Mouse (Mus musculus) natural killer cell, adult 2 months (primary cell): ENCODE results near the gene Atp2b1.

ENCODE experiments used
- DNase-seq, 2 experiments: peaks; one replicate each; pipeline ENCODE4 v3.0.0; 2022; ENCODE audit warnings: low spot score in 2 of 2

Atp2b1 gene

DNA sequence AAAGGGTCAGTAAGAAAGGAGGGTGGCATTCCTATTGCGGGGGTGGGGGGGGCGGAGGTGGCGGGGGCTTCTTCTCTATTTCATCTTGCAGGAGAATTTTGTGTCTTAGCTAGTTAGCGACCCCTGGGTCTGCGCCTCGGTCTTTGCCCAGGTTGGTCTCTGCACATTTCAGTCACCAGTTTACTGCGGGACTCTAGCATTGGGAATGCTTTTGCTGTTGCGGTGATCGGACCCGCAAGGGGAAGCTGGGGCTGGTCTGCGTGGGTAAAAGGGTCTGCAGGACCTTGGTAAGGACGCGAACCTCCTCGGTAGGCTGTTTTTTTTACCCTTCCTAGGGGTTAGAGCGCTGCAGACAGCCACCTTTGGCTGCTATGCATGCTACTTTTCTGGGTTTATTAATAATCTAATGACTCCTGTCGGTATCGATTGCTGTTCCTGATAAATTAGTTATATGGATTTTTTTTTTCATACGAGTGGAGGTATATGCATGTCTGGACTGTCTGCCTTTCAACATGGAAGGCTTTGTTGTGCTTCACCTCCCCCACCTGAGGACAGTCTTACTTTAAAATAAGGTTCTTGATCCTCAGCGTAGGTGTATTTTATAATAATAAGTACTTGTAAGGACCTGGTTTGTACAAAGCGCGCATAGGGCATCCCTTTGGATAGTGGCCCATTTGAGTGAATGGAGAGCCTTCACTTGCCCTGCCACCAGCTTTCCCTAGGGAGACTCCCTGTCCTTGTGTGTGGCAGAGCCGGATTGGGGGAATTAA lies 2.0 kb downstream of the Atp2b1 start:
- no peak for DNase-seq

- DNase-seq, result no peak
Measured at GRCm38 (mm10) chr10:98916781-98917340, 2.7 kb downstream of the Atp2b1 start.

DNA sequence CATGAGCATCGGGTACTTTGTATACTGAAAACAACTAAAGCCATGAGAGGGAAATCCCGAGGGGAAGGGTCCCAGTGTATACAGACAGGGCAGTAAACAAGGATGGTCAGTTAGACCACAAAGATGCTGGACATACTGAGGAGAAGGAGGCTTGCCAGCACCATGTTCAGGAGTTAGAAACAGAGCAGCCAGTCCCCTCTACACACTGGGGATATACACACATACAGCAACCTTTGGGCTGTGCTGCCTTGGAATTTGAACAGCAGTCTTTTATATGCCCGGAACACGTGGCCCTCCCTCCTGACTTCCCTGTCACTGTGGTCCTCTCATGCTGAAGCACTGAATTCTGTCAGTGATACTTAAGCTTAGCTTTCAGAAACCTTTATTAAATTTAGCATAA lies 10.9 kb downstream of the Atp2b1 start:
- no peak for DNase-seq

DNA sequence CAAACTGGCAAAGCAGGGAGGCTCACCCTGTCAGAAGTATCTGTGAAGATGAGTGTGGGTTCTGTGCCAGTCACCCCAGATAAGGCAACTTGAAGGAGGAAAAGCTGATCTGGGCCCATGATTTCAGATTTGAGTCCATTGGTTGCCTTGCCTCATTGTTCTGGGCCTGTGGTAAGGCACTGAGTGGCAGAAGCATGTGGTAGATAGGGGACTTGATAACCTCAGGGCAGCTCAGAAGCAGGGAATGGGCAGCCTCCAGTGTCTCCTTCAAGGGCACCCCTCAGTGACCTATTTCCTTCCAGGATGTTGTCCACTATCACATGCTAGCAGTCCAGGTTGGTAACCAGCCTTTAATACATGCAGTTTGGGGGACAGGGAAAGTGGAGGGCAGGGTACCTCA lies 12.8 kb downstream of the Atp2b1 start:
- no peak for DNase-seq

DNA sequence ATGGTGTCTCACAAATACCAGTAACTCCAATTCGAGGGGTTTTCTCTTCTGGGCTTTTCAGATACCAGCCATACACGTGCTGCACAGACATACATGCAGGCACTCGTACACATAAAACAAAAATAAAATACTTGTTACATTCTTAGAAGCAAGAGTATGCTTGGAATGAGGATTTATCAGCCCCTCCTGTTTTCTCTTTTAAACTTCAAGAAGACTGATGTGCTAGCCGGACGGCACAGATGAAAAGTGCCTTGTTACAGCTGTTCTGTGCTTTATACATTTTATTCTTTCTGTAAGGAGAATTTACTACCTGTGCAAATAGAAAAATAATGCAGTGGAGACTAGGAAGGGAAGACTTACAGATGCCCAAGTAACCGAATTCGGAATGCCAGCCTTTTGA lies 15.2 kb downstream of the Atp2b1 start:
- no peak for DNase-seq

DNA sequence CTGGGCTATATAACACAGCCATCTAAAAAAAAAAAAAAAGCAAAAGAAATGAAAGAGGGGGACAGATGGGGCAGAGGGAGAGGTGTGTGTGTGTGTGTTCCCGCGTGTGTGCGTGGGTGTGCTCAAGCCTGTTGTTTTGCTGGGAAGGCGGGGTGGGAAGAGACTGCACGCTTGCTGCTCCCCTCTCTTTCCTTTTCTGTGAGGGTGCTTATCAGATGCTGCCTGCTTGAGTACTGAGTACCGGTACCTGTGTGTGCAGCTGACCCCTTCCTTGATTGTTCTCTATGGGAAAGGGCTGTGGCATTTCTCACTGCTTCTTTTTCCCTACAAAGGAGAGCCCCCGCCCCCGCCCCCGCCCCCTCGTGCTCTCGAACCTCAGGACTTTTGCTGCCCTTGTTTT lies 15.9 kb downstream of the Atp2b1 start:
- no peak for DNase-seq

- DNase-seq, result no peak
Measured at GRCm38 (mm10) chr10:98940137-98940536, 25.9 kb downstream of the Atp2b1 start.

- no peak for DNase-seq
Measured at GRCm38 (mm10) chr10:98940799-98941198, 26.6 kb downstream of the Atp2b1 start.

DNA sequence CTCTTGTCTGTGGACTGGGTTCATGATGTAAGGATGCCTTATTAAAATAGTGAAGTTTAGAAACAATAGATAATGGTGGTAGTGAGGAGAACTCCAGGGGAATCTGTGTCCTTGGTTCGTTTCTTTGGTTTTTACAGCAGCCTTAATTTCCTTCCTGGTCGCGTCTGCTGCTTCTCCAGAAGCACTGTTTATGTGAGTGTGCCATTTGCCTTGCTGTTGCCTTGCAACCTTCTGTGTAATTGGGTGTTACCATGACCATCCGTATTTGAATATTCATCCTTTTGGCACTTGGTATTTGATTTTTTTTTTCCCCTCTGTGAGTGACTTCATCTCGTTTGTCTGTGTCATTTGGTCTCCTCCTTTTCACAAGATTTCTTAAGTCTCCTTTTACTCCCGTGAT lies 27.8 kb downstream of the Atp2b1 start:
- no peak for DNase-seq

DNA sequence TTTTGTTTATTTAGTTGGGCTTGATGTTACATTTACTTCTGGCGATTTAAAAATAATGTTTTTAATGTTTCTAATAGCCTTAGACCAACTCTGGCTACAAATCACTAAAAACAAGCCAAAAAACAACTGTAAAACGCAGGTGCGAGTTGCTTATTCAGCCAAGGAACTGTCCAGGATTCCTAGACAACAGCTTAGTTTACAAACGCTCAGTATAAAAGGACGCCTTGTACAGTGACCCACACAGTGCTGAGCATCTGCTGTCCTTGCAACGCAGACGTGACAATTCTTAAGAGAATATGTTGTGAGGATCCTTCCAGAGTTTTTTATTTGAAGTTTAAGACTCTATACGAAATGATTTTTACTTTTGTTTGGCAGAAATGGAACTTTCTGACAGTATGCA lies 28.8 kb downstream of the Atp2b1 start:
- DNase-seq, result no peak

GRCm38 (mm10) chr10:98943894-98944293 lies 29.7 kb downstream of the Atp2b1 start:
- no peak for DNase-seq

DNA sequence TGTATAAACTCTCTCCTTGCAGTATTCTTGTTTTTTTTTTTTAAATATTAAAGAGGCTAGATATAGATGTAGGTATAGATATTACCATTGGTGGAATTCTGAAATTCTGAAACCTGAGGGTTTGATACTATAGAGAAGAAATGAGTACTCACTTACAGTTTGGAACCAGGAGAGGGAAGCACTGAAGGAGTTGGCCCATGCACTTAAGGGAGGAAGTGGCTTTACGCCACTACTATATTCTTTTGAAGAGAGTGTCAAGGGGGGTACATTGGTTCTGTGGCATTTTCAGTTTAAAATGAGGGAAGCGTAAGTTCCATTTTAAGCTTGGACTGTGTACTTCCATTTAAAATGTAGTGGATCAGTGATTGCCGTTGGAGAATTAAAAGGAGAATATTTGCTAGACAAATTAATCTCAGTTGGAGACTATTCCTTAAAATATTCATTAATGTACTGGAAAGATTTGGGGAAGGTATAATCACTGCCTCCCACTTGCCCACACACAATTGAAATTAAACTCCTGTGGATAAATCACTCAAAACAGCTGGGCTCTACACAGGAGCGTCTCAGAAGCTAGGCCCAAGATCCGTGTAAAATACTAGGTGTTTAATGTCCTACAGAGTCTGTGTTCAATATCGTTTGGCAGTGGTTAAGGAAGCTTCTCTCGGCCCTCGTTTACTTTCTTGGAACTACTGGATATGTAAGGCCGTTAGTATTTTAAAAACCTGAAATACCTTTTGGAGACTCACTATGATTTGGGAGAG lies 32.0 kb downstream of the Atp2b1 start:
- DNase-seq, result no peak

GRCm38 (mm10) chr10:98947206-98947605 lies 33.0 kb downstream of the Atp2b1 start:
- no peak for DNase-seq

DNA sequence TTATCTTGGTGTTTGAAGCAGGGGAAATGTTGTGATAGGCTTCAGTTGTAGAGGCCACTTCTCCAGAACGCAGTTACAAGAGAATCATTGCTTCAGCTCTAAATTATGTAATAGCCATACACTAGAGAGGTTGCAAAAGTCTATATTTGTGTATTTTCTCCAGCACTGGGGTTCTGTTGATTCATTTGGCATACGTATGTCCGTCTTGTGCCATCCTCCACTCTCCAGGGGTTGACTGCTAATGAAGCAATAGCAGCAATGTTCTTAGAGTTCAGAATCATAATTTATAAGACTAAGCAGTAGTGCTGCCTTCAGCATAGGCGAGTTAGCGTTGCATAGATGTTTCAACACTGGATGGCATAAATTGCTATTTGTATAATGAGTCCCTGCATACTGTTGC lies 33.9 kb downstream of the Atp2b1 start:
- DNase-seq, result no peak

DNA sequence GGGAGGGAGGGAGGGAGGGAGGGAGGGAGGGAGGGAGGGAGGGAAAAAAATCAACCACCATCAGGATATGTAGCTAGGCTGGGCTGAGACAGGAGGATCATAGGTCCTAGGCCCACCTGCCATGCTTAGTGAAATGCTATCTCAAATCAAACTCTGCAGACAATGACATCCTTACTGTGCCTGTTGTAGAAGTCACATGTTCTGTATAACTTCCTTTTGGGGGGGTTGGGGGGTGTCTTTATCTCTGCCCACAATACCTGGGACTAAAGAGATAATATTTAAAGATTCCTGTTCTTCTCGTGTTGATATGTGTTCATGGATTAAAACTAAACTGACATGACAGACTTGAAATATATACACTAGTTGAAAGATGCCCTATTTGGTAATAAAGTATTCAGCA lies 35.5 kb downstream of the Atp2b1 start:
- no peak for DNase-seq

DNA sequence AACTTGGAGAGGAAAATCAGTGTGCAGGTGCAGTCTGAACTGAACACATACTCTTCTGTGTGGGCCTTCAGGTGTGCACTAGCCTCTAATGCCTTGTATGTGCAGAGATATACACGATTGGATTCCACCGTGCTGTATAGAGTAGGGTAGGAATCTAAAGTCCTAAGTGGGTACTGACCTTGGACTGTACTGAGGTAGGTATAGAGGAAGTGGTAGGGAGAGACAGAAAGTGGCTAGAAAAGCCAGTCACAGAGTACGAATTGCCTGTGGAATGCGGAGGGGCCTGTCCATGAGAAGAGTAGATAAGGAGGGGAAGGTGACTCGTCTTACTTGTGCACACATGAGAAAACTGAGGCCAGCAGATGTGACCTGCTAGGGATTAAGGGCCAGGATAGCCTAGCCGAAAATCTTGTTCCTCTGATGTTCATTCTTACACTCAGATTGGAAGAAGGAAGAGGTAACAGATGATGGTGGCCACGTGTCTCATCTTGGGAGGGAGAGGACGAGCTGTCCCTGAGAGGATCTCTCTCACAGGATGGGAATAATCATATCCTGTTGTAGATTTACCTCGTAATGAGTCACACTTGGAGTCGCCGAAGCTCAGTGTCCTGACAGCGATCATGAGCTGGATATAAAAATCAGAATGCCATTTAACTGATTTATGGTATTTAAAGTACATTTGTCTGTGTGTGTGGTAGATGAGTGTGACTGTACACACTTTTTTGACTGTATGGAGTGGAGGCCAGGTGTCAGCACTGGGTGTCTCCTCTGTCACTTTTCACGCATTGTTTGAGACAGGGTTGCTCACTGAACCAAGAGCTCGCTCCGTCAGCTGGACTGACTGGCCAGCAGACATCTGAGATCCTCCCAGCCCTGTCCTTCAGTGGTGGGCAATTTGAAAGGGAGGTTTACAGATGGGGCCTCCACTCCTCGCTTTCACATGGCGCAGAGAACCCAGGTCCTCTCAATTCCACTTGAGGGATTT lies 37.4 kb downstream of the Atp2b1 start:
- no peak for DNase-seq

- DNase-seq, result peak; percentile 17 to 24
Measured at GRCm38 (mm10) chr10:98954230-98954993, 40.2 kb downstream of the Atp2b1 start.

GRCm38 (mm10) chr10:98956124-98956523 lies 41.9 kb downstream of the Atp2b1 start:
- DNase-seq, result no peak

DNA sequence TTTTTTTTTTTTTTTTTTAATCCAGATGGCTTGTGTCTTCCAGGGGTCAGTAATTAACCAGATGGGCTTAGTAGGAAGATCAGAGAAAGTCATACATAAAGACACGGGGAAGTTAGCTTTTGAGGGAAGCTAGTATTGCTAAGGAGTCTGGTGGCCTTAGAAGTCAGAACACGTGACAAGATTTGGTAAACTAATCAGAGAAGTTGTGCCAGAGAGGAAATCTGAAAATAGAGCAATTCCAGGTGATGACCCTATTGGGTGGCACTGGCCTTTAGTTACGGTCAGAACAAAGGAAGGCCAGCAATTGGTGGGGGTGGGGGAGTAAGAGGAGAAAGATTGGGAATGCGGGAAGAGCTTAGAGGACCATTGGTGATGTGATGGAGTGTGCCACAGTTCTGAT lies 44.5 kb downstream of the Atp2b1 start:
- DNase-seq, result no peak

DNA sequence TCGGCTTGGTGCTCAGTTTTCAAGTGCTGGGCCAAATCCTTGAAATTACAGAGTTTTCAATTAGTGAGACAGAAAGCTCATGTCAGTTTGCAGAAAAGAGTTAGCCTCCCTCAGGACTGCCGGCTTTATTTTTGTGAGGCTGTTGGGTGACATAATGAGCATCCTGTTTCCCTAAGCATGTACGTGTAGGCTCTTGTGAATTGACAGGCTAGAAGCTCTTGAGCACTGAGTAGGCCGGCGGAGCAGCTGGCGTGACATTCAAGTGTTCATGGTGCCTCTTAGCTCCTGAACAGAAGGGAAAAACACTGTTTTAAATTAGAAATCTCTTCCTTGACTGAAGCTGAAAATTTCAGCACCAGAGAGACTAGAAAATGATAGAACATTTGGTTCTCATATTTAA lies 45.2 kb downstream of the Atp2b1 start:
- DNase-seq, result no peak

GRCm38 (mm10) chr10:98960911-98961310 lies 46.7 kb downstream of the Atp2b1 start:
- DNase-seq, result no peak
